Mouse (Mus musculus) urinary bladder, adult 2 months (tissue): ENCODE results near the gene Ccna1. TPM values are rescaled to one million over a fixed set of nuclear protein-coding genes. Genes with fewer than 3 reads are reported as not detected.

Experiments
- polyA plus RNA-seq: library from polyadenylated mRNA; depleted of rRNA; stranded (reverse); fragments of >200 nt; gene quantifications from 2 replicates; pipeline ENCODE4 v1.2.3, GENCODE M21; 2012; rRNA removed

The Ccna1 gene
- polyA plus RNA-seq, 1 experiment = 0.21 TPM

Other genes with a start within 250 kb of the Ccna1 start
- gene Rfxap, start 247.7 kb downstream of the Ccna1 start, polyA plus RNA-seq = 28.6 and 31.6 TPM in 2 replicates
- gene Sertm1, start 139.6 kb downstream of the Ccna1 start, polyA plus RNA-seq = not detected in 2 replicates
- gene Spg20, start 56.6 kb upstream of the Ccna1 start, polyA plus RNA-seq = 14.3 and 17.9 TPM in 2 replicates
- gene Ccdc169, start 81.8 kb upstream of the Ccna1 start, polyA plus RNA-seq = 0.04 TPM in 2 replicates
- gene Sohlh2, start 126.5 kb upstream of the Ccna1 start, polyA plus RNA-seq = 0.03 TPM in 1 of 2 replicates, not detected in the other
- gene Dclk1, start 186.9 kb upstream of the Ccna1 start, polyA plus RNA-seq = 2.6 and 3.8 TPM in 2 replicates